Mouse (Mus musculus): ENCODE data around the gene Slc25a13.

The Slc25a13 gene

DNA sequence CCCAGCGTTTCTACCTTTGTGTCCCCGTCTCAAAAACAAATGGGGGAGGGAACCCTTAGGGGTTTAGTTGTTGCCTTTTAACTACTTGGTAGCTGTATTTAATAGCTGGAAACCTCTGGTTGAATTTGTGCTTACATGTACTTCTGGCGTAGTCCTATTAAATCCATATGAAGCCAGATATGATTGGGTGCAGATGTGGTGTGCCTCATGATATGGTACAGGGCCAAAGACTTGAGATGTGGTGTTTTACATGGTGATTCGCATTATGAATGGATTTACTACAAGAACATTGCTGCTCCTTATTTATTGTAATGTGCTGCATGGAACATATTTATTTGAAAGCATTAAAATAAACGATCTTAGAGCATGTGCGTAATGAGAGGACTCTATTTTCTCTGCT, 189.3 kb downstream of the Slc25a13 start:
- no peak for DNase-seq (ENCODE audit: low read depth, low spot score)

DNA sequence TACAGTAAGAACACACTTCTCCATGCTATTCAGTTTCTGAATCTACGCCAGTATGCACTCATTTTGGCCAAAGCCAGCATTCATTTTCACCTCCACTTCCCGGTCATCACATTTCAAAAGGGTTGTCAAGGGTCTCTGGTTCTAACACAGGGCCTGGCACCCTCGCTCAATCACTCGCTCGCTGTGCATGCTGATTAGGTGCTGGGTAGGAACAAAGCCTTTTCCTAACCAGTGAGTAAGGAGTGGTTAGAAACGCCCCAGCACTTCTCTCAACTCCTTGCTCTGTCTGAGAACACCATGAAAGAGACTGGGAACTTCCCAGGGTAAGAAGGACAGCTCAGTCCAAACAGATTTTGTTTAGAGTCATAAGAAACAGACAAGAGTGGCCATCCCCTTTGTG, 193.0 kb downstream of the Slc25a13 start:
- DNase-seq (ENCODE audit: low read depth, low spot score), result no peak

DNA sequence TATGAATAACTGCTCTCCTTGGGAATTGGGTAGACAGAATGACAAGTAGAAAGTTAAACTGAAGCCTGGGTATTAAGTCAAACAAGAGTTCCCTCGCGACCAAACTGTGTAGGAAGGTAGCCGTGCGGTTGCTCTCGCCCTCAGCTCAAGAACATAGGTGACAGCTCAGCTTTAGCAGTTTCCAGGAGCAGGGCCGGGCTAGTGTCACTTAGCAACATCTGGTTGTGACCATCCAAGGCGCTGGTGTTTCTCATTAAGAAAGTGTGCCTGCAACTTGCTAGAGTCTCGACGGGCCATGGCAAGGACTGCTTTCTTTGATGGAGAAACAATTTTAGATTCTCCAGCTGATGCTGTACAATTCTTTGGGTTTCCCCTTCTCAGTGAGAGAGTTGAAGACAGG, 200.0 kb downstream of the Slc25a13 start:
- no peak for DNase-seq (ENCODE audit: low read depth, low spot score)

DNA sequence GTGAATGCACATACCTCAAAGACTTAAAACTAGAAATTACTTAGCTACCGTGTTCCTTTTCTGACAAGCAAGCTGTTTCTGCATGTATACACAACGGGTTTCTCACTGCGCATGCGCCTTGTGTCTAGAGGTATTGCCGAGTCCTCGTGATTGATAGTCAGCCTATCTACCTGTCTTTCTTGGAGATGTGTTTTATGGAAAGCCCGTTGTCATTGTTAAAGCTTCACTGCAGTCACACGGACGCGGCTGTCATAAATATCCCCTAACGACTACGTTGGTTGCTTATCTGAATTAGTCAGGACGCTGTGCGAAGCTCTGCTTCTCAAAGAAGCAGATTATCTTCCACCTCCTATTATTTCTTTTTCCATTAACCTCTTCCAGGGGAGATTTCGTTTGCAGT, 201.4 kb downstream of the Slc25a13 start:
- DNase-seq (ENCODE audit: low read depth, low spot score), result no peak

DNA sequence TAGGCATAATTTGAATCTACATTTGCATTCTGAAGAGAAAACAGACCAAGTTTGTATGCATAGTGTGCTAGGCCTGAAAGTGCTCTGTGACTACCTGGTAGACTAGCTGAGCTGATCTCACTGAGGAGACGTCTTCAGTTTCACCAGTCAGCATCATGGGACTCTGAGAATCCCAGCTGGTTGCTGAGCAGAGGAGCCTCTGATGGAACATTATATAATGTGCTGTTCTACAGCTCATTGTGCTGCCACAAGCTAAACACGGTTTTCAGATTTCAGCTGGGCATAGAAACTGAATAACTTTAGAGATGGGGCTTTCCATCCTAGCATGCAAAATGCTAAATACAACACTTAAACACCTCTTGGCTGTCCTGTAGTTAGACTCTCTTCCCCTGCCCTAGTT, 205.6 kb downstream of the Slc25a13 start:
- no peak for DNase-seq (ENCODE audit: low read depth, low spot score)

DNA sequence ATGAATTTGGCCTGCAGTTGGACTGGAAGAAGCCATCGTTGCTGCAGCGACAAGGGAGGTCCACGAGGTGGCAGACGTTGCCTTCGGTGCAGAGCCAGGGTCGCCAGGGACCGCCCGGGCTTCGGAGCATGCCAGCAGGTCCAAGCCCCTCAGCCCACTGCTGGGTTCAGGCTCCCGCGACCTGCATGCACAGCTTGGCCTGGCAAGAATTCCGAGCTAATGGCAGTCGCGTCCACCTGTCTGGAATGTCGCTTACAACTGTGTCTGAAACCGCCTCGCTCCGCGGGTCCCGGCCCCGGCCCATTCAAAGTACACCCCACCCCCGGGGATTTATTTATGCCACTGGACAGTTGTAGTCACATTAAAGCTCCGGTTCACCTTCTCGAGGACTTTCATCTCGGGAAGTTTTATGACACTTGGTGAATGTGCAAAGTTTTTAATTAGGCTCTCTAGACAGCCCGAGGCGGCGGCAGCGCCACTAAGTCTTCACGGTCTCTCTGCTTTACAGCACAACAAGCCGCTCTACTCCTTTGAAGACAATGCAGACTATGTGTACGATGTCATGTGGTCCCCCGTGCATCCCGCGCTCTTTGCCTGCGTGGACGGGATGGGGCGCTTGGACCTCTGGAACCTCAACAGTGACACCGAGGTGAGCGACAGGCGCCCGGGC, 211.1 kb downstream of the Slc25a13 start:
- DNase-seq (ENCODE audit: low read depth, low spot score), result peak; percentile 58

DNA sequence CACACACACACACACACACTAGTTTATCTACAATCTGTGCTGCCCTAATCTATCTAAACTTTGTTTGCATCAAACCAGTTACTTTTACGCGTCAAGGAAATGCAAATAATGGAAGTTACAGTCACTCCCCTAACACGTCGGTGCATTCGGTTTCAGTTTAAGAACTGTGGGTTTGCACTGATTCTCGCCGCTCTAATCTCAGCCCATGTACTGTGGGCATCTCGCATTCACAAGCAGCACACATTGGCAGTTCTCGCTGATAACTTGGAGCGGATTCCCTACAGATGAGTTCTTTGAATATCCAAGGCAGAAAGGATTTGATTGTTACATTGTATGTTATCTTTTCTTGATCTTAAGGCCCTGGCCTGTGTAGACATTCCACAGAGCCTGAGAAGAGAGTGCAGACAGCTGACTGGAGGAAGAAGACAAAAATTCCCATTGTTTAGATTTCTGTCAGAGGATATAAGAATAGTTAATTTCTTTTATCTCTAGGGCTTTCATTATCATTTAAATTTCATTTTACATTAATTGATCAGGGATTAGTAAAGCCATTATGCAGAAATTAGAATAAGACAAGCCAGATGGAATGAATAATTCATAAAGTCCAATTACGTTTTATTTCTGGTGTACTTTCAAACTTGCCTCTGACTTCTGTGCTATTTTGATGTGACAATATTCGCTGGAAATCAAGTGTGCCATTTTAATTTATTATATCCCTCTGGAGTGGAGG, 212.1 kb downstream of the Slc25a13 start:
- DNase-seq (ENCODE audit: low read depth, low spot score), result no peak

DNA sequence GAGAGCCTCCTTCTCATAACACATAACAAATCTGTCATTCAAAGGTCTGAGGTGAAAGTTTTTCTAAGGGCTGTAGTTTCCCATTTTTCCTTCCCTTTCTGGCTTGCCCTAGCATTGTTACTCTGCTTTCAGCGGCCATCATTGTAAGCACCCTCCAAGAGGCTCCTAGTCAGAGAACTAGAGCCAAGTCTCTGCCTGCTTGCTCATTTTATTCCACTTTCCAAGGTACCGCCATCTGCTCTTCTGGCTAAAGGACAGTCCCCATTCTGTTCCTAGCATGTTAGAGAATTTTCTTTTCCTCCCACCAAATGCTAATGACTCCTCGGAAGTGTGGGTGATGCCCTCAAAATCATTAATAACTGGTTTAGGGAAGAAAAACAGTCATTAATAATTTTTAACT, 214.9 kb downstream of the Slc25a13 start:
- DNase-seq (ENCODE audit: low read depth, low spot score), result no peak

DNA sequence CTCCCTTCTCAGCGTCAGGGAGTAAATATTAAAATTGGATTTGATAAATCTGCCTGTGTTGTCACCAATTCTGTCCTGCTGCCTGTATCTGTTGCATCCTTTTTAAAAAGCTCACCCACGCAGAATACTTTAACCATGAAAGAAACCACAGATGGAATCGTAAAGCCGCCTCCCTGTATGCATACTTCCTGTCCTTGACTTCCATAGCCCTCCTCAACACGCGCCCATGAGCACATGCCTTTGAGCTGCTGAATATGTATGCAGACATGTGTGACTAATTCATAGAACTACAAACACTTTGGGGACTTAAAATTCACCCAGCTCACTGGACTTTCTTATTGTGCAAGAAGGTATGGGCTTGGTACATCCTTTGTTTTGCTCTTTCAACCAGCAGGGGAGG, 219.4 kb downstream of the Slc25a13 start:
- DNase-seq (ENCODE audit: low read depth, low spot score), result no peak

DNA sequence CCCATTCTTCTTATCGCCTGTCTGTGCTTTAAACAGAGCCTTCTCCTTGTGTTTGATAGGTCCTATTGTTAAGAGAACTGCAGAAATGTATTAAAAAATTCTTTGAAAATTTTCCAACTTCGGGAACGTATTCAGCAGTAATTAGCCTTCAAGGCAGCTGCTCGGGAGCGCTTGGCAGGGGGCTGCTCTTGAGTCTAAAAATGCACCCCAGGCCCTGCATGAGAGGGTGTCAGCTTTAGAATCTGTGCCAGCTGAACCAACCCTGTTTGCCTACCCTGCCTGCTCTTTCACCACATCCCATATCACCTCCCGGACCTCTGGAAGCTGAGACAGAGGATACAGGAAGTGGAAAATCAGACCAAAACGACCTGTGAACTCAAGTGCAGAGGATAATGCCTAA, 223.9 kb downstream of the Slc25a13 start:
- DNase-seq (ENCODE audit: low read depth, low spot score), result no peak

DNA sequence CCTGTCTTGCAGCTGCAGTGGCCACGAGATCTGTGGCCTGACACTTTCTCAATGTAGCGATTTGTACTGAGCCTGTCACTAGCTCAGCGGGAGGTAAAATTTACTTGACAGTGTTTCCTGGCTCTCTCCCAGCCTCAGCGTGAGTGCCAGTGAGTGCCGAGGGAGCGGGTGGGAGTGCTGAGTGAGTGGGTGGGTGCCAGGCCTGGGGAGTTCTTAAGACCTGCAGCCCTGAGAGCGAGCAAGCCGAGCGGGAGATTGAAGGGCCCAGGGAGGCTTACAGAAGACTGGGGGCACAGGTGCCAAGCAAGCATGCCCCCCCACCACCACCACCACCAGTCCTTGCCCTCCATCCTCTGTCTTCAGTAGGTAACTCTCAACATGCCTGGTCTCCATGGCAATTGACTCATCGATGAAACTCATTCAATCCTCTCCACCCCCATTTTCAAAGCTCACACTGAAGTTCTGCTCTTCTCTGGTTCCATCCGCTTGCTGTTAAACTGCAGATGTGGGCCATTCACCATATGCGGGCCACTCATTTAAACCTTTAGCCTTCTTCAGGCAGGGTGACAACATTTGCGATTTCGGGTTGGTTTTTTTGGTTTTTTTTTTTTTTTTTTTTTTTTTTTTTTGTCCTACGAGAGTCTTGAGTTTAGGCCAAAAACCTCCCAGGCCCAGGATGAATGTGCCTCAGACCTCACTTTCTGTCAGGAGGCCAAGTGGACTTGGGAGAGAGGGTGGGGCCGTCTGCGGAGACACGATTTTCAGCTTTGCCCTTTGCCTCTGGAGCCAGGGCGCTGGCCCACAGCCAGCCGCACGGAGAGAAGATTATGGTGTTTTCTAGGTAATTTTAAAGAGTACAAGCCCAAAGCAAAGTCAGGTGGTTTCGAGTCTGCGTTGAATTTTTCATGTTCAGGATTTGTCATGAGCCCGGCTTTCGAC, 224.9 kb downstream of the Slc25a13 start:
- DNase-seq (ENCODE audit: low read depth, low spot score), result no peak

DNA sequence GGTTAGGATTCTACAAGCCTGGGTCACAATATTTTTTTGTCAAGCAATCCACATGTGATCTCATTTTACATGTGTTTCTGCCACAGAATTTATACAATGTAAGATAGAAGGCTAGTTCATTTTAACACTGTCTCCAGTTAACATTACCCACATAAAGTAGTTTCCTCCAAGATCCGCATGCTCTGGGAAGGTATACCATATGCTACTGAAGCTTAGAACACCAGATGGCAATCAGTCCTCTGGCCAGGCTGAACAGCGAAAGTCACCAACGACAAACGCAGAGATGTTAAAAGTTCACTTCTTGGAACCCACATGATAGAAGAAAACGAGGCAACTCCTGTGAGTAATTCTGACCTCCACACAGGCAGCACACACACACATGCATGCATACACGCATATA, 225.7 kb downstream of the Slc25a13 start:
- no peak for DNase-seq (ENCODE audit: low read depth, low spot score)

Data from retina, postnatal 7 days (tissue).